Mouse (Mus musculus): ENCODE measurements around the gene Xdh.

DNA sequence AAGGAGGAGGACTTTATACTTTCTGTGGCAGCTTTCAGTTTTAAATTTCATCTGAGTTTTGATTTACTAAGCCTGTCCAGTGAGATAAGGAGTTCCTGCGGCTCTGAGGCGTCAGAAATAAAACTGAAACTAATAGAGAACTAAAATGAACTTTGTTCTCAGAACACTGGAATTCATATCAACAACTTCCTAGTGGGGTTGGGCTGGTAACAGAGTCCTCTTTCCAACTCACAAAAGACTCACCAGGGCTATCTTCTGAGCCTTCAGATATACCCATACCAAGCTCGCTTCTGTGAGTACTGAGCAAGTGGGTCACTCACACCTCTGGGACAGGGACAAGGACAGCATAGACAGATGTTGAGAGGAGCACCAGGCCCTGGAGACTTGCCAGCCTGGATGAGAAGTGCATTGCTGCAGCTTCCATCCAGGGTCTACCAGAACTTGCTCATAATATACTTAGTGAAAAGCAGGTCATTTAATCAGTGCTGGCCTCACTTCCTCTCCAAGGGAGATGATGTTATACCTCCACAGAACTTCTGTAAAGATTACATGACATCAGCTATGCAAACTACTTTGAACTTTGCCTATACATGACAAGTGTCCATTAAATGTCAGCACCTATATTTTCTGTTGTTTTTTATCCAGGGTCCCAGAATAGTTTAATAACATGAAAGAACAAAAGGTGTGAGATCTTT lies 7.6 kb downstream of the Xdh start:
- TF ChIP-seq CTCF (IDR thresholded peaks at IDR 0.05; ENCODE audit: extremely low read depth, insufficient read depth, insufficient read length, insufficient replicate concordance) (no peak), POLR2A (IDR thresholded peaks at IDR 0.05; ENCODE audit: low read depth, low read length) (no peak)
